Mouse (Mus musculus) bone marrow, adult 2 months (tissue): ENCODE results near the gene Car9. TPM values are rescaled to one million over a fixed set of nuclear protein-coding genes. Genes with fewer than 3 reads are reported as not detected.

Experiments used
- H3K27ac ChIP-seq: fragments of 200-500 bp; 2 replicates; pipeline ENCODE4 v1.5.1; 2012; ENCODE audit warnings: low read depth, mild to moderate bottlenecking, control low read depth, inconsistent platforms, low read length; ENCODE audit not compliant: control insufficient read depth, poor library complexity, insufficient read depth
- H3K4me1 ChIP-seq: fragments of 200-500 bp; 2 replicates; pipeline ENCODE4 v1.6.1; 2011; ENCODE audit warnings: low read length; ENCODE audit not compliant: control insufficient read depth, insufficient read depth
- H3K4me3 ChIP-seq: fragments of 200-500 bp; replicated peaks from 2 replicates; pipeline ENCODE3; 2011; ENCODE audit warnings: mild to moderate bottlenecking, low read depth, low read length, control low read depth; ENCODE audit not compliant: control insufficient read depth
- CTCF ChIP-seq: fragments of 200-500 bp; IDR thresholded peaks from 2 replicates; pipeline ENCODE4 v1.5.1; 2011; ENCODE audit warnings: low read length, control low read depth; ENCODE audit not compliant: control insufficient read depth, insufficient read depth
- POLR2A ChIP-seq: fragments of 200-500 bp; IDR thresholded peaks from 2 replicates; pipeline ENCODE4 v1.6.1; 2011; ENCODE audit warnings: low read depth, mild to moderate bottlenecking, control low read depth, low read length, borderline replicate concordance; ENCODE audit not compliant: control insufficient read depth
- WGBS: fragments of 180-500 bp; shearing (Covaris S2); methylation state at CpG from one replicate; pipeline ENCODE4 v1.1.7; 2018; 5-methylcytosine and 5-hydroxymethylcytosine counted together
- polyA plus RNA-seq: library from polyadenylated mRNA; stranded (reverse); fragments of >200 nt; gene quantifications from 2 replicates; pipeline ENCODE4 v1.2.4, GENCODE M21; 2011; ENCODE audit warnings: low replicate concordance; ENCODE audit not compliant: missing spikeins, insufficient read depth, insufficient read length

Gene Car9
- polyA plus RNA-seq, 1 experiment = 1.5 TPM

- TF ChIP-seq POLR2A = no peak
- TF ChIP-seq CTCF = peak; percentile 39
- no peak overlapping the region for H3K4me3 ChIP-seq
- no peaks in the 10 kb centered on the region for H3K4me1 ChIP-seq
- no peak overlapping the region for H3K27ac ChIP-seq
- WGBS = 70% methylated on average over 5 of the region's 5 CpGs
Observed at GRCm38 (mm10) chr4:43527880-43528279, 21.1 kb downstream of the Car9 start.

DNA sequence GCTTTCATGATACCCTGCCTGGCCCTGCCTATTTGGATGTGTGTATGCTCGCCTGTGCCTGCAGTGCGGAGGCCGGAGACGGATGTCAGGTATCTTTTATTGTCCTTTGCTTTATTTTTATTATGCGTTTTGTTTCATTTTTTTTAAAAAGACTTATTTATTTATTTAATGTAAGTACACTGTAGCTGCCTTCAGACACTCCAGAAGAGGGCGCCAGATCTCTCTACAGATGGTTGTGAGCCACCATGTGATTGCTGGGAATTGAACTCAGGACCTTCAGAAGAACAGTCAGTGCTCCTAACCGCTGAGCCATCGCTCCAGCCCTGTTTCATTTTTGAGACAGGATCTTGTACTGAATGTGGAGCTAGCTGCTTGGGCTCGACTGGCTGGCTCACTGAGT is 21.7 kb downstream of the Car9 start:
- WGBS = 86% methylated on average over 9 of the region's 9 CpGs
- Histone ChIP-seq H3K27ac (no peak overlapping the region), H3K4me1 (no peaks in the 10 kb centered on the region), H3K4me3 (no peak overlapping the region)
- TF ChIP-seq CTCF = no peak
- TF ChIP-seq POLR2A = no peak

- TF ChIP-seq POLR2A = no peak
- no peak for TF ChIP-seq CTCF
- 60% methylated on average over 8 of the region's 8 CpGs for WGBS
- no peaks in the 10 kb centered on the region for H3K4me1 ChIP-seq
- no peak overlapping the region for H3K27ac ChIP-seq
- H3K4me3 ChIP-seq = no peak overlapping the region
Observed at GRCm38 (mm10) chr4:43530081-43530501, 23.3 kb downstream of the Car9 start.

GRCm38 (mm10) chr4:43530581-43530980 is 23.8 kb downstream of the Car9 start:
- no peak overlapping the region for H3K4me3 ChIP-seq
- 15% methylated on average over 7 of the region's 7 CpGs for WGBS
- peak; percentile 79 for TF ChIP-seq CTCF
- TF ChIP-seq POLR2A = no peak
- no peaks in the 10 kb centered on the region for H3K4me1 ChIP-seq
- H3K27ac ChIP-seq = no peak overlapping the region

- WGBS = 94% methylated on average over 9 of the region's 9 CpGs
- H3K27ac ChIP-seq = no peak overlapping the region
- no peak for TF ChIP-seq CTCF
- TF ChIP-seq POLR2A = no peak
- no peak overlapping the region for H3K4me3 ChIP-seq
- H3K4me1 ChIP-seq = no peaks in the 10 kb centered on the region
Observed at GRCm38 (mm10) chr4:43533270-43533669, 26.5 kb downstream of the Car9 start.

DNA sequence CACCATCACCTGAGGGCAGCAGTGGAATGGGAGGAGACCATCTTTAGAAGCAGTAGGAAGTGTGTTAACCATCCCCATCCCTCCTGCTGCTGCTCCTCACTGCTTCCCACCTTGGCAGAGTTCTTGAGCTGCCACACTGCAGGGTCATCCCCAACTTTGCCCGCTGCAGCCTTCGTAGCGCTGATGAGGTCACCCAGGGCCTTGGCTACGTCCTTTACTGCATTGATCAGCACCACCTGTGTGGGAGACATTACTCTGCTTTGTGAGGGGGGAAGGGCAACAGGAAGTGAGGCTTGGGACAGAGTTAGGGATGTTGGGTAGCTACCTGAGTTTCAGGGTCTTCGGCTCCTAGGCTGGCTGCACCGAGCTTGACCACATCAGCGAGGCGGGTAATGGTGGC is 28.9 kb downstream of the Car9 start:
- H3K4me3 ChIP-seq = no peak overlapping the region
- no peaks in the 10 kb centered on the region for H3K4me1 ChIP-seq
- 95% methylated on average over 8 of the region's 8 CpGs for WGBS
- H3K27ac ChIP-seq = no peak overlapping the region
- TF ChIP-seq CTCF (no peak), POLR2A (no peak; the same call in 1 of the 2 replicates)

GRCm38 (mm10) chr4:43536031-43536430 is 29.3 kb downstream of the Car9 start:
- Histone ChIP-seq H3K4me1 (no peaks in the 10 kb centered on the region), H3K27ac (no peak overlapping the region), H3K4me3 (no peak overlapping the region)
- TF ChIP-seq CTCF (no peak), POLR2A (no peak)
- WGBS = 93% methylated on average over 9 of the region's 9 CpGs

DNA sequence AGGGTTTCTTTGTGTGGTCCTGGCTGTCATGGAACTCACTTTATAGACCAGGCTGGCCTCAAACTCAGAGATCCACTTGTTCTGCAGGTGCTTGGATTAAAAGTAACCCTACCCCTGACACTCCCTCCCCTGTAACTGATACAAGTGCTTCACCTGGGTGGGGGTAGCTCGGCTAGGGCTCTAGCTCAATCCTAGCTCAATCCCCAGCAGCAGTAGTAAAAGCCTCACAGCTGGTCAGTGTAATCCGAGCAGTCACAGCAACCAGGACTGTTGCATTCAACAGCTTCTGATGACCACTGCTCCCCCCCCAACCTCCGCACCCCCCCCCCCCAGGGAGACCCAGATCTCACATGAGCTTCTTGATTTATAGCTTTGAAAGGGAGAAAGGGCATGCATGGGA is 35.3 kb downstream of the Car9 start:
- no peak overlapping the region for H3K4me3 ChIP-seq
- no peak for TF ChIP-seq CTCF
- TF ChIP-seq POLR2A = no peak
- WGBS = 93% methylated on average over 3 of the region's 3 CpGs
- H3K4me1 ChIP-seq = no peaks in the 10 kb centered on the region
- no peak overlapping the region for H3K27ac ChIP-seq
